Mouse (Mus musculus): ENCODE data around the gene Gm4553. TPM values are rescaled to one million over a fixed set of nuclear protein-coding genes. Genes with fewer than 3 reads are reported as not detected.
"Not testable (repeated sequence)": the region's sequence is repeated elsewhere in the genome, so short reads cannot be mapped to it uniquely, and the experiment has no call there.

Gm4553 gene
- polyA plus RNA-seq, 1 experiment from 2014 or later = not detected

DNA sequence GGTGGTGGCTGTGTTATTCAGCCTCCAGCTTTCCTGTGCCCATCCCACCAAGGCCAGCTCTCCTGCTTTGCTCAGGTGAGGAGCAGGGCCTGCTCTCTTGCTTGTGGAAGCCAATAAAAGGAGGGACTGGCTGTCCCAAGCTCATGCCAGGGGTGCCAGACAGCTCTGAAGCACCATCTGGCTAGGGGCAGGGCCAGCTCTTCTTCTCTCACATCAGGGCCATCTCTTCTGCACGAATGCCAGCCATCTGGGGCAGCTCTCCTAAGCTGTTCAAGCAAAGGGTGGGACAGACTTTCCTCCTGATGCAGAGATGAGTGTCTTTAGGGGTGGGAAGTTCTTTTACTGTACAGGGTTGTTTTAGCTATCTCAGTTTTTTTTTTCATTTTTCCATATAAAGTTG is 15.5 kb upstream of the Gm4553 start:
- DNase-seq (ENCODE audit: low spot score) (no peak), ATAC-seq (replicated peaks; ENCODE audit: low FRiP score) (no peak)
- no peaks in the 10 kb centered on the region for H3K36me3 ChIP-seq (ENCODE audit: control insufficient read depth, insufficient read depth, low read length)
- H3K27me3 ChIP-seq (ENCODE audit: control insufficient read depth, insufficient read depth, low read length) = no peaks in the 10 kb centered on the region
- H3K4me3 ChIP-seq (ENCODE audit: low read depth, low read length) = no peak overlapping the region
- no peak overlapping the region for H3K4me2 ChIP-seq (ENCODE audit: low read depth, low read length, severe bottlenecking)
- 53% methylated on average over 1 of the region's 1 CpGs for WGBS
- no peak overlapping the region for H3K27ac ChIP-seq (ENCODE audit: low read depth, low read length)
- no peaks in the 10 kb centered on the region for H3K9me3 ChIP-seq (ENCODE audit: control insufficient read depth, low read length)
- no peak overlapping the region for H3K9ac ChIP-seq (ENCODE audit: low read length)
- no peaks in the 10 kb centered on the region for H3K4me1 ChIP-seq (replicated peaks; ENCODE audit: control insufficient read depth, insufficient read depth, low read length)

DNA sequence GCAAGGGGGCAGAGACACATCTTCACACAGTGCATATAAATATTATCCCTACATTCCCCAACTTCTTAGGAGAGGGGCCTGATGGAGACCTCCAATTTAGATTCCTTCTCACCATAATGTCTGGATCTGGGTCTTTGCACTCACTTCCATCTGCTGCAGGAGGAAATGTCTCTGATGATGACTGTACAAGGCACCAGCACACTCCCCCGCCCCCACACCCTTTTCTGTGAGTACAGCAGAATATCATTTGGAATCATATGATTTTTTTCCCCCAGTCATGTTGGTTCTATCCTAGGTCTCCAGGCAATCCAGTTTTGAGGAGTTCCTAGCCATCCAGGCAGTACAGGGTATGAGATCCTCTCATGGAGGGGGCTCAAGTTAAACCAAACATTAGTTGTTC is 13.1 kb upstream of the Gm4553 start:
- no peaks in the 10 kb centered on the region for H3K4me1 ChIP-seq (replicated peaks; ENCODE audit: control insufficient read depth, insufficient read depth, low read length)
- no peak overlapping the region for H3K27ac ChIP-seq (ENCODE audit: low read depth, low read length)
- no peak overlapping the region for H3K4me3 ChIP-seq (ENCODE audit: low read depth, low read length)
- H3K36me3 ChIP-seq (ENCODE audit: control insufficient read depth, insufficient read depth, low read length) = no peaks in the 10 kb centered on the region
- H3K27me3 ChIP-seq (ENCODE audit: control insufficient read depth, insufficient read depth, low read length) = no peaks in the 10 kb centered on the region
- H3K9me3 ChIP-seq (ENCODE audit: control insufficient read depth, low read length) = no peaks in the 10 kb centered on the region
- no peak overlapping the region for H3K4me2 ChIP-seq (ENCODE audit: low read depth, low read length, severe bottlenecking)
- ATAC-seq (replicated peaks; ENCODE audit: low FRiP score) (no peak), DNase-seq (ENCODE audit: low spot score) (no peak)
- WGBS = 71% methylated on average over 1 of the region's 1 CpGs
- H3K9ac ChIP-seq (ENCODE audit: low read length) = no peak overlapping the region

DNA sequence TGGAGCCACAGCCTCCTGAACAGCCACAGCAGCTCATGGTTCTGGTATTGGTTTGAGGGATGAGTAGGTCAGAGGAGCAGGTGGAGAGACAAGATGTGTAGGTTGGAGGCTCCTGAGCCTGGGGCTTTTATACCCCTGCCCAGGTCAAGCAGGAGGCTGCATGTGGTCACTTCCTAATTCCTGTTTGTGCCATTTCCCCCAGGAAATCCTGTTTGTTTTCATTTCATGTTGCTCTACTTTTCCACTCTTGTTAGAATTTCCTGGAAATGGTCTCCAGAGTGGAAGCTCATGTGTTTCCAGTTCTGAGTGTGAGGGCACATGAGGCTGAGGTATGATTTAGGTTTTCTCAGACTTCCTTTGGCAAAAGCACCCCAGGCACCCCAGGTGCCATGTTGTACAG is 10.4 kb upstream of the Gm4553 start, which contains the start of gene Krtap5-2:
Gene Krtap5-2, minus strand, starts transcription at position 101 of the 400 bp plus-strand sequence.
- not testable (repeated sequence) for DNase-seq (ENCODE audit: low spot score); H3K36me3 ChIP-seq (ENCODE audit: control insufficient read depth, insufficient read depth, low read length); H3K9ac ChIP-seq (ENCODE audit: low read length); H3K27me3 ChIP-seq (ENCODE audit: control insufficient read depth, insufficient read depth, low read length); H3K4me1 ChIP-seq (replicated peaks; ENCODE audit: control insufficient read depth, insufficient read depth, low read length); ATAC-seq (replicated peaks; ENCODE audit: low FRiP score); H3K27ac ChIP-seq (ENCODE audit: low read depth, low read length); H3K4me3 ChIP-seq (ENCODE audit: low read depth, low read length); H3K4me2 ChIP-seq (ENCODE audit: low read depth, low read length, severe bottlenecking); H3K9me3 ChIP-seq (ENCODE audit: control insufficient read depth, low read length)

DNA sequence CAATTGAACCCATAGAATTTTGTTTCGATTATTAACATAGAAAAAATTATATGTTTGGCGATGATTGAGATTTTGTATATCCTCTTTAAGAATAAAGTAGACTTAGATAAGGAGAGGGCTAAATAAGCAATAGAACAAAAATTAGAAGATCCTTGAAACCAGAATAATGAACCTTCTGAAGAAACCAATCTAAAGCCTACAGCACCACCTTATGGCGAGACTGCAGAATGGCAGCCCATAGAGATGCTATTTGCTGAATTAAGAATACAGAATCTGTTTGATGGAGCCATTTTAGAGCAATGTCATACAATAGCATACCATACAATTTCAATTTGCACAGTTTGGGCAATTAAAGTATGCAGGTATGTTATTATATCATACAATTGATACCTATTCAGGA is 4.3 kb upstream of the Gm4553 start:
- Histone ChIP-seq H3K4me1 (replicated peaks; ENCODE audit: control insufficient read depth, insufficient read depth, low read length) (no peaks in the 10 kb centered on the region), H3K27ac (ENCODE audit: low read depth, low read length) (no peak overlapping the region), H3K9me3 (ENCODE audit: control insufficient read depth, low read length) (no peaks in the 10 kb centered on the region), H3K27me3 (ENCODE audit: control insufficient read depth, insufficient read depth, low read length) (no peaks in the 10 kb centered on the region), H3K9ac (ENCODE audit: low read length) (no peak overlapping the region), H3K4me3 (ENCODE audit: low read depth, low read length) (no peak overlapping the region), H3K36me3 (ENCODE audit: control insufficient read depth, insufficient read depth, low read length) (no peaks in the 10 kb centered on the region), H3K4me2 (ENCODE audit: low read depth, low read length, severe bottlenecking) (no peak overlapping the region)
- ATAC-seq (replicated peaks; ENCODE audit: low FRiP score) (no peak), DNase-seq (ENCODE audit: low spot score) (no peak)
- 47% methylated on average over 3 of the region's 3 CpGs for WGBS

DNA sequence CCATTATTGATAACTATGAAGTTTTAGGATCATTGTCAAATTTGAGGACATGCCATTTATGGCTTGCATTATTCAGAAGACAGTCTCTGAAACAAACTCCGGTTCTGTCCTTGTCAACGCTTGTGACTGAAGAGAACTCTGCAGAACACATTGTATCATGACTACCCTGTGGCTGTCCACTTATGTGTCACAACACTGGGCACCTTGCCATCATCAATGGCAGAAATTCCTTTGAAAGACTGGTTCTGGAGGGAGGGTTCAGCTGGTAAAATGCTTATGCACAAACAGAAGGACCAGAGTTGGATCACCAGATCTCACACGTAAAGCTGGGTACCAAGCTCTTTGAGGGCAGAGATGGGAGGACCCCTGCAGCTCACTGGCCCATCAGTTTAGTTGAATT is 6.2 kb downstream of the Gm4553 start:
- H3K9ac ChIP-seq (ENCODE audit: low read length) = no peak overlapping the region
- no peak overlapping the region for H3K4me2 ChIP-seq (ENCODE audit: low read depth, low read length, severe bottlenecking)
- no peaks in the 10 kb centered on the region for H3K4me1 ChIP-seq (replicated peaks; ENCODE audit: control insufficient read depth, insufficient read depth, low read length)
- H3K36me3 ChIP-seq (ENCODE audit: control insufficient read depth, insufficient read depth, low read length) = no peaks in the 10 kb centered on the region
- WGBS = 98% methylated on average over 3 of the region's 3 CpGs
- no peak overlapping the region for H3K4me3 ChIP-seq (ENCODE audit: low read depth, low read length)
- ATAC-seq (replicated peaks; ENCODE audit: low FRiP score) (no peak), DNase-seq (ENCODE audit: low spot score) (no peak)
- no peak overlapping the region for H3K27ac ChIP-seq (ENCODE audit: low read depth, low read length)
- no peaks in the 10 kb centered on the region for H3K27me3 ChIP-seq (ENCODE audit: control insufficient read depth, insufficient read depth, low read length)
- H3K9me3 ChIP-seq (ENCODE audit: control insufficient read depth, low read length) = no peaks in the 10 kb centered on the region

DNA sequence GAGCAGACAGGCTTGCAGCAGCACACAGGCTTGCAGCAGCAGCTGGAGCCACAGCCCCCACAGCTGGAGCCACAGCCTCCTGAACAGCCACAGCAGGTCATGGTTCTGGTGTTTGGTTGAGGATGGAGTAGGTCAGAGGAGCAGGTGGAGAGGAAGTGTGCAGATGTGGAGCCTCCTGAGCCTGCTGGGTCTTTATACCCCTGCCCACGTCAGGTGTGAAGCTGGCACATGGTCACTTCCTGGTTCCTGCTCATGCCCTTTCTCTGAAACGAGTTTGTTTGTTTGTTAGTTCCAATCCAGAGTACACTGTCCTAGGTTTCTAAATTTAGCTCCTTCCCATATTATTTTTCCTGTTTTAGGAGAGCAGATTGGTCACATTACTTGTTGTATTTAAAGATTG is 8.5 kb downstream of the Gm4553 start, which contains the start of gene Gm29735:
Gene Gm29735, minus strand, starts transcription at position 101 of the 400 bp plus-strand sequence.
- not testable (repeated sequence) for H3K27ac ChIP-seq (ENCODE audit: low read depth, low read length); ATAC-seq (replicated peaks; ENCODE audit: low FRiP score); H3K36me3 ChIP-seq (ENCODE audit: control insufficient read depth, insufficient read depth, low read length); DNase-seq (ENCODE audit: low spot score); H3K9ac ChIP-seq (ENCODE audit: low read length); H3K9me3 ChIP-seq (ENCODE audit: control insufficient read depth, low read length); H3K4me3 ChIP-seq (ENCODE audit: low read depth, low read length); H3K4me2 ChIP-seq (ENCODE audit: low read depth, low read length, severe bottlenecking); H3K27me3 ChIP-seq (ENCODE audit: control insufficient read depth, insufficient read depth, low read length); H3K4me1 ChIP-seq (replicated peaks; ENCODE audit: control insufficient read depth, insufficient read depth, low read length)
- 53% methylated on average over 2 of the region's 2 CpGs for WGBS

DNA sequence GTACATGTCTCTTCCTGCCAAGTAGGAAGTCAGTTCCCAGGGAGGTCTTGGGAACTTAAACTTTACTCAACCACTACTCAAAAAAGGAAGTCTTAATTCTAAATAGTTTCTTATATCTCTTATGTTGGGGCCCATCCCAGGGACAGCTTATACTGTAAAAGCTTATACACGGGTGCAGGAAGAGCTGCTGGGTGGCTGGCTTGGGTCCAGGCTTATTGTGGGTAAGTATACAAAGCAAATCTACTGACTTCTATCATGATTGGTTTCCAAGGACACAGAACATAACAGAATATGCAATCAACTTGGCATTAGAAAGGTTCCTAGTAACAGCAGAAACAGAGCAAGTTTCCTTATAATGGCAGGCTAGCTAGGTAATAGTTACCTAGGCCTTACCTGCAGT is 10.2 kb downstream of the Gm4553 start:
- no peaks in the 10 kb centered on the region for H3K4me1 ChIP-seq (replicated peaks; ENCODE audit: control insufficient read depth, insufficient read depth, low read length)
- no peak overlapping the region for H3K4me3 ChIP-seq (ENCODE audit: low read depth, low read length)
- no peak overlapping the region for H3K9ac ChIP-seq (ENCODE audit: low read length)
- H3K9me3 ChIP-seq (ENCODE audit: control insufficient read depth, low read length) = no peaks in the 10 kb centered on the region
- ATAC-seq (replicated peaks; ENCODE audit: low FRiP score) = no peak
- H3K27ac ChIP-seq (ENCODE audit: low read depth, low read length) = no peak overlapping the region
- H3K36me3 ChIP-seq (ENCODE audit: control insufficient read depth, insufficient read depth, low read length) = no peaks in the 10 kb centered on the region
- no peaks in the 10 kb centered on the region for H3K27me3 ChIP-seq (ENCODE audit: control insufficient read depth, insufficient read depth, low read length)
- H3K4me2 ChIP-seq (ENCODE audit: low read depth, low read length, severe bottlenecking) = no peak overlapping the region
- no peak for DNase-seq (ENCODE audit: low spot score)
- WGBS = 77% methylated on average over 1 of the region's 1 CpGs

DNA sequence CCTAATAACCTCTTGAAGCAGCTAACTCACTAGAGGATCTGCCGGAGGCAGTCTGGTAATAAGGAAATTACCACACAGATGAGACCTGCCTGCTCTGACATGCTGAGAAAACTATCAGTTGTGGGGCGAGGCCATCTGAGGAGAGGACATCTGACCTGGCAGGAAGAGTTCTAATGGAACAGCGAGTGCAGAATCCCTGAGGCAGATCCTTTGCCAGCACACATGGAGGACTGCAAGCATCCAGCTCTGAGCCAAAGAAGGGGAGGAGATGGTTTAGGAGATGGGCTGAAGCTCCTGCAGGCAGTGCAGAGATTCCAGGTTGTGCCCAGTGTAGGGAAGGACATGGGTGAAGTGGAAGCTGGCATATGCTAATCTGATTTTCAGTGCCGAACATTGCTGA is 13.3 kb downstream of the Gm4553 start:
- Histone ChIP-seq H3K27me3 (ENCODE audit: control insufficient read depth, insufficient read depth, low read length) (no peaks in the 10 kb centered on the region), H3K36me3 (ENCODE audit: control insufficient read depth, insufficient read depth, low read length) (no peaks in the 10 kb centered on the region), H3K4me3 (ENCODE audit: low read depth, low read length) (no peak overlapping the region), H3K4me2 (ENCODE audit: low read depth, low read length, severe bottlenecking) (no peak overlapping the region), H3K27ac (ENCODE audit: low read depth, low read length) (no peak overlapping the region), H3K9me3 (ENCODE audit: control insufficient read depth, low read length) (no peaks in the 10 kb centered on the region), H3K4me1 (replicated peaks; ENCODE audit: control insufficient read depth, insufficient read depth, low read length) (no peaks in the 10 kb centered on the region), H3K9ac (ENCODE audit: low read length) (no peak overlapping the region)
- ATAC-seq (replicated peaks; ENCODE audit: low FRiP score) (no peak), DNase-seq (ENCODE audit: low spot score) (no peak)
- WGBS = 85% methylated on average over 4 of the region's 4 CpGs

DNA sequence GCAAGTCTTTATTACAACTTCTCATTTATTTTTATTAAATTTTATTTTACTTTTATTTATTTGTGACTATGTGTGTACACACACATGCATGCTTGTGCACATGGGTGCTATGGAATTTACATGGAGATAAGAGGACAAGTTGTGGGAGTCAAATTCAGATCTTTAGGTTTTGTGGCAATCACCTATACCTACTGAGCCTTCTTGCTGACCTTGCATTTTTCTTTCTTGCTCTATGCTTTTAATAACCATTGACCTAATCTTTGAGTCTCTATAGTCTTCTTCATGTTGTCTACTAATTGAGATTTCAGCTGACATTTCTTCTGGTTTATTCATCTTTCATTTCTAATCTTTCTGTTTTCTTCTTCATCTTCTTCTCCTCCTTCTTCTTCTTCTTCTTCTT is 16.9 kb downstream of the Gm4553 start:
- Histone ChIP-seq H3K36me3 (ENCODE audit: control insufficient read depth, insufficient read depth, low read length) (no peaks in the 10 kb centered on the region), H3K4me3 (ENCODE audit: low read depth, low read length) (no peak overlapping the region), H3K27ac (ENCODE audit: low read depth, low read length) (no peak overlapping the region), H3K4me2 (ENCODE audit: low read depth, low read length, severe bottlenecking) (no peak overlapping the region), H3K27me3 (ENCODE audit: control insufficient read depth, insufficient read depth, low read length) (no peaks in the 10 kb centered on the region), H3K4me1 (replicated peaks; ENCODE audit: control insufficient read depth, insufficient read depth, low read length) (no peaks in the 10 kb centered on the region), H3K9me3 (ENCODE audit: control insufficient read depth, low read length) (no peaks in the 10 kb centered on the region), H3K9ac (ENCODE audit: low read length) (no peak overlapping the region)
- no peak for DNase-seq (ENCODE audit: low spot score)
- ATAC-seq (replicated peaks; ENCODE audit: low FRiP score) = no peak

Measured in forebrain, embryonic 11.5 days (tissue).